19 mouse cellular contexts compared by ENCODE assay signal in the genomic region with DNA sequence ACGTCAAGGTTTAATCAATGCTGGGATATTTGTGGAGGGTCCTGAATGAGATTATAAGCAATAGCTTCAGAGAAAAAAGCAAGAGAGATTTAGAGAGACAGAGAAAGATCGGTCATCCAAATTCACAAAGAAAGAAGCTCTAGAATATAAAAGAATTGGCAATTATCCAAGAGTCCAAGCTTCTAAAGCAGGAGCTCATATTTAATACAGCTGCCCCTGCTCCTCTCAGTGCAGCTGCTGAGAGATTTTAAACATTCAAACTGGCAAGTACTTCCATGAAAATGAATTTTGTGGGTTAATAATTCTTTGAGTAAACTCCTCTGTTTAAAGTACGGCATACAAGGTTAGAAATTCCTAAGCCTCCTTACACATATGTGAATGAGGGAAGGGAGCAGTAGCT.
"Had no signal": no experiment of that assay in that cellular context is flagged by ENCODE, and none has a peak within 500 bp of the region (broad histone marks: within the 10 kb centered on the region; RNA-seq: fewer than 3 reads in every experiment).

No protein-coding gene starts in this region.

- DNase-seq: kidney, adult 2 months; kidney, postnatal 14 days; kidney, postnatal 4 days; layer of hippocampus, adult 9-11 months; liver, postnatal 0 days; lung, postnatal 14 days; lung, postnatal 4 days; retina, postnatal 1 day; right cerebral cortex, postnatal 25 days; spleen, adult 18-20 months; thymus, postnatal 25 days had no signal

- H3K27me3 ChIP-seq: limb, embryonic 15.5 days; lung, embryonic 15.5 days; midbrain, embryonic 12.5 days; neural tube, embryonic 13.5 days; stomach, embryonic 15.5 days had no signal

- H3K4me1 ChIP-seq: limb, embryonic 15.5 days; lung, embryonic 15.5 days; neural tube, embryonic 13.5 days; stomach, embryonic 15.5 days had no signal

- H3K27ac ChIP-seq: limb, embryonic 15.5 days; liver, embryonic 14.5 days; lung, embryonic 15.5 days; midbrain, embryonic 12.5 days; neural tube, embryonic 13.5 days; stomach, embryonic 15.5 days had no signal

- H3K36me3 ChIP-seq: limb, embryonic 15.5 days; lung, embryonic 15.5 days; midbrain, embryonic 12.5 days; neural tube, embryonic 13.5 days; stomach, embryonic 15.5 days had no signal

- H3K9me3 ChIP-seq: limb, embryonic 15.5 days; lung, embryonic 15.5 days; midbrain, embryonic 12.5 days; neural tube, embryonic 13.5 days; stomach, embryonic 15.5 days had no signal

- H3K4me2 ChIP-seq: limb, embryonic 15.5 days; liver, embryonic 11.5 days; lung, embryonic 15.5 days; midbrain, embryonic 12.5 days; neural tube, embryonic 13.5 days; stomach, embryonic 15.5 days had no signal

- H3K9ac ChIP-seq: limb, embryonic 15.5 days; liver, embryonic 14.5 days; liver, postnatal 0 days; lung, embryonic 15.5 days; midbrain, embryonic 12.5 days; neural tube, embryonic 13.5 days; stomach, embryonic 15.5 days had no signal

- ATAC-seq: intestine, postnatal 0 days; liver, postnatal 0 days had no signal

- H3K4me3 ChIP-seq: limb, embryonic 15.5 days; lung, embryonic 15.5 days; midbrain, embryonic 12.5 days; neural tube, embryonic 13.5 days; stomach, embryonic 15.5 days had no signal
